Mouse (Mus musculus): ENCODE data around the gene Vat1.
A peak's percentile ranks its signal among the peaks of the same experiment; 100 is the strongest.
"Not testable (repeated sequence)": the region's sequence is repeated elsewhere in the genome, so short reads cannot be mapped to it uniquely, and the experiment has no call there.

Vat1 gene

DNA sequence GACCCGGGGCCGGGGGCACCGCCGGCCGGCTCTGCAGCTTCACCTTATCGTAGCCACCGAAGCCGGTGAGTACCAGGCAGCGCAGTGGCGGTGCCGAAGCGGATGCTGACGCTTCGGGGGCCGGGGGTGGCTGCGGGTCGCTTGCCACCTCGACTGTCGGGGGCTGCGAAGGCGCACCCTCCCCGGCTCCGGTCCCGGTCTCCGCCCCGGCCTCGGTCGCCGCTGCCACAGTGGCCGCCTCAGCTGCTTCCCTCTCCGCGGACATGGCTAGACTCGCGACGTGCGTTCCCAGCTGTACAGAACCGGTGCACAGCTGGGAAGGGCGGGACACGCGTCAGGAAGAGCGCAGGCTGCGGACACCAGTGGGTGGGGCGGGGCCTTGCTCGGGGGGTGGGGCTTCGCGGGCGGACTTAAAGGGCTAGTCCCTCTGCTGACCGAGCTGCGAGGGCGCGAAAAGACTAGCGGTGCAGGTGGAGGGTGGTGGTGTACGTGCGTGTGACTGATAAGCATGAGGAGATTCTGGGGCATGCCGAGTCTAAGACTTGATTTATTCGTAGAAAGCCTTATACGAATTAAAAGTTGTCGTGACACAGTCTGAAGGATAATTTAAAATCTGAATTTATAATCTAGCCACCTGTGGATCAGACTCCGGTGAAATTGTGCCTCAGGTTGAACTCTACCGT, at the start of gene Vat1:
Vat1 (minus strand) TSS at position 362 of the 683 bp plus-strand sequence.
- peak; percentile 70 for DNase-seq

DNA sequence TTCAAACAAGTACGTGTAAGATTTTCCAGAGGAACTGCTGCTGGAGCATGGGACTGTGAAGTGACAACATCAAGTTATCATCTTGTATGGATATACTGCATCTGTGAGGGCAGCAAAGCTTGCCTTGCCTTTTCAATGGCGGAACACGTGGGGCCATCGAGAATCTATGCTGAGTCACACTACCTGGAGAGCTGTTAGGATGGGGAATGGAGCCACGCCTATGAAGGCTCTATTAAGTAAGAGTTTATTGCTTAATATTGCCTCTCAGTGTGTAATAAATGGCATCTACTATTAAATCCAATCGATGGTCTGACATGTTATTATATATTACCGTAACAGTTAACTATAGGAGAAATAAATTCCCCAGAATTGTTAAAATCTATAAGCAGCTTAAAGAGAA, 41.1 kb upstream of the Vat1 start:
- no peak for DNase-seq

DNA sequence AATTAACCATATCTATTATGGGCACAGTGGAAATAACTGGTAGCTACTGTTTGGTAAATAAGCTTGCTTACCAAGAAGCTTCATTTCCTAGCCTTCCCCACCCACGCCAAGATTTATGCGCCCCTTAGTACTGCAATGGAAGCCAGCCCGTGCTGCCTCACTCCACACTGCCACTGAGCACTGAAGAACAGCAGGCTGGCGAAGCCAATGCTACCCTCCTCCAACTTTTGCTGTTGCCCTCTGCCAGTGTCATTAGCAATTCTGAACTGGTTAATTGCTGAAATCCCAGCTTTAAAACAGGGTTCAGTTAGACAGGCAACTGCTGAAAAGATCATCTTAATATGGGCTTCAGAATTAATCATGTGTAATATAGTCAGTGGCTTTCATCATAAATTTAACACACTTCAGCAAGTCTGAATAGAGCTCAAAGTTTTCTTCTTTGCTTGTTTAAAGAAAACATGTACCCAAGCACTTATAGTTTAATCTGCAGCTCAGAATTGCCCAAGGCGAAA, 40.3 kb upstream of the Vat1 start:
- DNase-seq = no peak

DNA sequence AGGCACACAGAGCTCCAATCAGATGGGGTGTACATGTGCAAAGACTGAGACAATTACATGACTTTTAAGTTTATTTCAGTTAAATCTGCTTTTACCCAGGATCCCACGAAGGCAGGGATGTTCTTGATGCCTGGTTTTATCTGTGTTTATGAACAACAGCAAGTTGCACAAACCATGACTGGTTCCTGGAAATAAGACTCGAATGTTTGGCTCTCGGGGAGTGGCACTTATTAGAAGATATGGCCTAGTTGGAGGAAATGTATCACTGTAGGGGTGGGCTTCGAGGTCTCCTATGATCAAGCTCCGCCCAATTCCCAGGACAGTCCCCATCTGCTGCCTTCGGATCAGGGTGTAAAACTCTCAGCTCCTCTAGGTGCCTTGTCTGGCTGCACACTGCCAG, 20.1 kb upstream of the Vat1 start:
- DNase-seq = no peak

DNA sequence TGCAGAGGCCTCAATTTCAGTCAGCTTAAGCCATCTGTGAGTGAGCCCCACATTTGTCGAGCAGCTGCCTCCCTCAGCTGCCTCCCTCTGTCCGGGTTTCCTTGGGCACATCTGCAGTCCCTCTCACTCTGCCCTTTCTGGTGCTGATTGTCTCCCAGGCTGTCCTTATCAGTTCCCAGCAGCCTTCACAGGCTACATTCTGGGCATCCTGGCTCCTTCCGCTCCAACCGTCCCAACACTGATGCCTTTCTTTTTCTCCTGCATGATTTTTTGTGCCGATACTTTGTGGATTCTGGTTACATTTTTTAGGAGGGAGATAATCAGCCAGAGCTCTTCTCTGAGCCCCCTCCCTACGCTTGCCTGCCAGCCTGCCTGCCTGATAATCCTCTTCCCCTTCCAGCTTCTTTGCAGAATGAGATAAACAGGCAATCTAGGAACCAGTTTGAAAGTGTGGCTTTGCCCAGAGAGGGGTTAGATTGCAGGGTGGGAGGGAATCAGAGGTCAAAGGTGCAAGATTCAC, 19.5 kb upstream of the Vat1 start:
- DNase-seq = no peak

DNA sequence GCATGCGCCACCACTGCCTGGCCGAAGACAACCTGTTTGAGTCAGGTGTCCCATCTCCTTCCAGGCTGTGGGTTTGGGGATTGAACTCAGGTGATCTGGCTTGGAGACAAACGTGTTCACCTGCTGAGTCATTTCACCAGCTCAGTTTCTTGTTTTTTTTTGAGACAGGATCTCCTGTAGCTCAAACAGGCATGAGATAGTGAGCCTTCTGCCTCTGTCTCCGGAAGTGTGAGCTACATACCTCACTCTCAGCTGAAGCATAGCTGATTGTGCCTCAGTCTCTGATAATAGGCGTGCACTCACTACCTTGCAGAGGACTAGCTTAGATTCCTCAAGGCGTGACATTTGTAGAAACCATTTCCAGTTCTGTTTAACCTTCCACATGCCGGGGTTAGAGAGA, 18.8 kb upstream of the Vat1 start:
- no peak for DNase-seq

DNA sequence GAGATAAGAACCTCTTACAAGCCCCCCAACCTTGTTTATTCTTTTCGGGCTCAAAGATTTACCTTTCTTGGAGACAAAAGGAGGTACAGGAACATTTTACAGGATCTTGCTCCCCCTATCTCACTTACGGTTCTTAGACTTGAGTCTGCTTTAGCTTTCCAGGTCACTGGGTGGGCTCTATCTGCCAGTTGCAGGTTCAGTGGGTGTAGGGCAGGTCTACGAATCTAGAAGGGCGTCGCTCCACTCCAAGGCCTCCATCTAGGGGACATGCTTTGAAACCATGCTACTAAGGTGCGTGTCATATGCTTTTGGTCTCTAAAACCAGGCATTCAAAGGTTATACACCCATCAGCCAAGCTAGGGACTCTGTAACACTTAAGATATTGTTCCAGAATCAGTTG, 18.2 kb upstream of the Vat1 start:
- DNase-seq = no peak

DNA sequence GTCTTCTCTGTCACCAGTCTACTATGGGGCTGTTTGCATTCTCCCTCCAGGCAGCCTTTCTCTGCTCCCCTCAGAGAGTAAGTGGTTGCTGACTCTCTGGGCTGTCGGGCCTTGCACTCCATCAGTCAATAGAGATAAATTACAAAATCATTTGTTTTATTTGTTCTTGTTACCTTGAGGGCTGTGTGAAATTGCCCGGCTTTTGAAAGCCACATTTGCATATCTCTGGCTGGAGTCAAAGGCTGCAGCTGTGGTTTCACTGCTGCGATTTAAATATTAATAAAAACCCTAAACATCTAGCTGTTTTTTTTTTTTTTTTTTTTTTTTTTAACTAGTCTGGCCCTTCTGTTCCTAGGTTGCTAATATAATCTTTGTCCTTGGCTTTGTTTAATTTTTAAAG, 17.8 kb upstream of the Vat1 start:
- no peak for DNase-seq

DNA sequence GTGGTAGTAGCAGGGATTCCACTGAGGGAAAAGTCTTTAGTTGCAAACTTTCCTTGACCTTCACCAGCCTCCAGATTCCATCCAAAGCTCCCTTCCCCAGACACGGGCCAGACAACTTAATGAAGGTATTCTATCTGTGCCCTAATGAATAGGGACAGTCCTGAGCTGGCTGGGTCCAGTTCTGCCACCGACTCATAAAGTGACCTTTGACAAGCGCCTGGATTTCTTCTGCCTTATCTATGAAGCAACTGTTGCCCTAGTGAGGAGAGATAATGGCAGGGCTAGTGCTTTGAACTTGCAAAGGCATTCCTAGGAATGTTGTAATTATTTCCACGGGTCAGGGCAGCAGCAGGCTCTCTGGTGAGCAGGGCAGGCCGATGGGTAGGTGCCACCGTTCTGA, 14.9 kb upstream of the Vat1 start:
- DNase-seq = no peak

DNA sequence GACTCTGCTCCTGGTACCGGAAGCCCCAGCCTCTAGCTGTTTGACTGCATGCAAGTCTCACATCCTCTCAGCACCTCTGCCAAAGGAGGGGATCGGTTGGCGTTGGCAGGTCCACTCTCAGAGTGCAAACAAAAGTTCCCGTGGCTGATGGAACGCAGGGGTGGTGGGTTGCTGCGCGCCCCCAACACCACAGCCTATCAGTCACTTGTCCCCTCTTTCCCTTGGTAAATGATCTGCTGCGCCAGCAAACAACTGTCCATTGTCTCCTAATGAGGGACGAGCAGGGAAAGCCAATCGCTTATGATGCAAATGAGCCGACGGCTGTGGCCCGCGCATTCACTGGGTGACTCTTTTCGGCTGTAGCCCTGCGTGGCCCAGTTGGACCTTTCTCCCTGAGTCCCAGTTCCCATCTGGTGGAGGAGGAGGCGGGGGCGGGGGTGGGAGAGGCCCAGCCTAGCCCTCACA, 13.2 kb upstream of the Vat1 start:
- no peak for DNase-seq

DNA sequence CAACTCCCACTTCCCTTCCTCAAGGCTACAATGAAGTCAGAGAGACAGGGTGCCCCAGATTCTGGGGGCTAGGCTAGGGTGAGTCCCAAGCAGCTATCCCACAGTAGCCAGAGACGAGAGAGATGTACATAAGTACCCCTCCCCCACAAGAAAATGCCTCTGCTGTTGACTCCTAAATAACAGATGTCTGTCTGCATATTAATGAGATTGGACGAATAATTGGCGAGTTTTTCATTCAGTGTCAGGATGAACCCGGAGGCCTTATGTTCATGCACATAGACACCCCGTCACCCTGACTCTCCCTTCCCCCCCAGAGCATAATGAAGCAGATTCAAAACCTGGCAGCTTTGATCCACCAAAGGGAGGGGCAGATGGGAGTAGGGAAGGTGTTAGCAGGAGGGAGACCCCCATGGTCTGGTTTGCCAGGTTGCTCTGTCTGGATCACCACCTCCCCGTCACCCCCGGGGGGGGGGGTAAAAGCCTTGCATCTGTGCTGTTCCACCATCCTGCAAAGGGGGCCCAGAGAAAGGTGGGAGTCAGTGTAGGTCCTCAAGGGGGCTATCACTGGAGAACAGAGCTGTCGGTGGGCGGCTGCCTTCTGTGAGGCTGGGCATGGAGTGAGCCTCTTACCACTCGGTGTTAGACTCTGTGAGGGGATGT, 11.7 kb upstream of the Vat1 start:
- DNase-seq = no peak

DNA sequence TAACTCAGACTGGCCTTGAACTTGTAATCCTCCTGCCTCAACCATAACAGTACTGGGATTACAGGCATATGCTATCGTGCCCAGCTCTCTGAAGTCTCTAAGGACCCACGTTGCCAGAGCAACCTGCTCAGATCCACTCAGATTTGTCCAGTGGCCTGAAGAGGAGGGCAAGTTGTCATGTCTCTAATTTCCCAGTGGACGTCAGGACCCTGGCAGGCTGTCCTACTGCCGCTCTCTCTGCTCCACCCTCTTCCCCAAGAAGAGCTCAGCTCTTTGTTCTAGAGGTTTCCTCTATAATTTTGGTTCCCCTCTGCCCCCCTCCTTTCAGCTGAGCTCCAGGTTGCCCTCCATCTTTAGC, 11.1 kb upstream of the Vat1 start:
- no peak for DNase-seq

DNA sequence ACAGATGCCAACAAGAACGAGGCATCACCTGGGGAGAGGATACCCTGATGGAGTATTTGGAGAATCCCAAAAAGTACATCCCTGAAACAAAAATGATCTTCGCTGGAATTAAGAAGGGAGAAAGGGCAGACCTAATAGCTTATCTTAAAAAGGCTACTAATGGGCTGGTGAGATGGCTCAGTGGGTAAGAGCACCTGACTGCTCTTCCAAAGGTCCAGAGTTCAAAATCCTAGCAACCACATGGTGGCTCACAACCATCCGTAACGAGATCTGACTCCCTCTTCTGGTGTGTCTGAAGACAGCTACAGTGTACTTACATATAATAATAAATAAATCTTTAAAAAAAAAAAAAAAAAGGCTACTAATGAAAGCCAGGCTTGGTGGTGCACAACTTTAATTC, 10.3 kb upstream of the Vat1 start:
- DNase-seq = not testable (repeated sequence)

DNA sequence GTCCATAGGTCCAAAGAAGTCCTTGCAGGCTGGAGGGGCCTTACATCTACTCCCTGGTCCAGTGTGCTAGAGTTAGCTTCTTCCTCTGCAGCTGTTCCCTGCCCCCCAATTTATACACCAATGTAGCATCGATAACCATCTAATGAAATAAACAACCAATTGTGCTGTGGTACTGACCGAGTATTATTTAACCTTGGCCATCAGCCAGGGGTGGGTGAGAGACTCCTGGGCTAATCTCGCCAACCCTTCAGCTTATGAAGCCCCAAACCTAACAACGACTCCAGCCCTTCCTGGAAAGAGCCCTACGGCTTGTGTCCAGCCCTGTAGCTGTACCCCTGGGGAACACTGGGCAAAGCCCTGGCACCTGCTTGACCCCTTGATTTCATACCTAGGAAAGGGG, 8.3 kb upstream of the Vat1 start:
- DNase-seq = no peak

DNA sequence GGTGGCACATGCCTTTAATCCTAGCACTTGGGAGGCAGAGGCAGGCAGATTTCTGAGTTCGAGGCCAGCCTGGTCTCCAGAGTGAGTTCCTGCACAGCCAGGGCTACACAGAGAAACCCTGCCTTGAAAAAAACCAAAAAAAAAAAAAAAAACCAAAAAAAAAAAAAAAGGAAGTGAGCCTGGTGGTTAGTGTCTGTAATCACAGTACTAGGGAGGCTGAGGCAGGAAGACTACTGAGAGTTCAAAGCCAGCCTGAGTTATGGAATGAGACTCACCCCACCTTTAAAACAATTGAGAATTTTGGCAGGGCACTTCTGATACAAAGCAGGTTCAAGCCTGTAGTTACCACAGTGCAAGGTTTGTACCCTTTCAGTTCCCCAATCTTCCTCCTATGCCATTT, 7.7 kb upstream of the Vat1 start:
- not testable (repeated sequence) for DNase-seq

DNA sequence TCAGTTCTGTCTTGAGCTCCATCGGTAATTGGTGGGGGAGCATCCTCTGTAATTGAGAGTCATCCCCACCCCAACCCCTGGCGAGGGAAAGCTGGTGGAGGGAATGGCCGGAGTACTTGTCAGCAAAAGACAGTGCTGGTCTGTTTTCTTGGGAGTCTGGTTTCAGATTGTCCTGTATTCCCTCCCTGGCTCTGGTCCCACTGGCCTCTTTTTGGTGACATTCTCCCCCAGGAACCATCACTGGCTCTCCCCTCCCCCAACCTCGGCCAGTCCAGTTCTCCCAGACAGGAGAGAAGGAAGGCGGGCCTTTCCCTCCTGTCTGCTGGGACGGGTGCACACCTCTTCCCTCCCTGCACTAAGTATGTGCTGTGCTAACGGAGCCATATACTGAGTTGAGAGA, 6.3 kb upstream of the Vat1 start:
- DNase-seq = no peak

DNA sequence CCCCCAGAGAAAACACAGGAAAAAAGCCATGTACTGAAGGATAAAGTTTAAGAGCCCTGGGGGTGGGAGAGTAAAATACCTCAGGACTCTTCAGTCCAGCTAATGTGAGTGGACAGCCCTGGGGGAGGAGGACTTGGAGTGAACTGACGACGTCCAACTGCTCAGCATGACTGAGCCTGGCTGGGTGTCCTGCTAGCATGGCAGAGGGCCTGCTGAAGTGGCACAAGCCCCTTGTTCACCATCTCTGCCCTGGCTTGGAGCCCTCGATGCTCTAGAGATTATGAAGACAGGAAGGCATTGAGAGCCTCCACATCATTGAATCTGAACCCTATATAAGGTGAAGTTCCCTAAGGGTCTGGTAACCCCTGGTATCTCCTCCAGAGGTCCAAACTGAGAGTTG, 5.9 kb upstream of the Vat1 start:
- no peak for DNase-seq

DNA sequence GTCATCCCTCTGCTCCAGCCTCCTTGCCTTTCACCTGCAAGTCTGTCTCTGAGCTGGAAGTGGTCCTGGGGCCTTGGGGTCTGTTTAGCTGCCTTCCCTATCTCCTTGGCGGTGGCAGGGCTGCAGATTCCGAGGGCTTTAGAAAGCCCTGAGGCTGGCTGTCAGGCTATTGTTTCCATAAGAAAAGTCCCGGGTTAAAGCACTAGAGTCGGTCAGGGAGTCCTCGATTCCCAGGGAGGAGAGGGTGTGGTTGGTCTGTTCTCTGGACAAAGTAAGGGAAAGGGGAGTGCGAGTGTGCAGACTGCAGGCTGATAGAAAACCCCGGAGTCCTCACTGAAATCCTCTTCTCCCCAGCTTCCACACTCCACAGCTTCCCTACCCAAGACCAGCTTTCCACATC, 4.2 kb upstream of the Vat1 start:
- no peak for DNase-seq

DNA sequence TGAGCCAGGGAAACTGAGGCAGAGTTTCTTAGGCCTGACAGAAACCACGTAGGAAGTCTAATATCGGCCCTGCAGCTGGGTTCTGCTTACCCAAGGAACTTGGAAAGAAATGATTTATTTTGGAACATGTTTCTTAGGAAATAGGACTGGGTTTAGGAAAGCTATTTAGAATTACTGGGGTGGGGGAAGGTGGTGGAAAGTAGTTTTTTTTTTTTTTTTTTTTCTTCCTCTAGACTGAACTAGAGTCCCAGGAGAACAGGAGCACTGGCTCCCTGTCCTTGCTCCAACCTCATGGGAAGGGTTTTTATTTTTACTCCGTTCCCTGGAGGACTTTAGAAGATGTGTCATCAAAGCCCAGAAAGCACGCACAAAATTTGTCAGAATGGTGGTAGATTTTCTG, 3.1 kb upstream of the Vat1 start:
- DNase-seq = no peak

DNA sequence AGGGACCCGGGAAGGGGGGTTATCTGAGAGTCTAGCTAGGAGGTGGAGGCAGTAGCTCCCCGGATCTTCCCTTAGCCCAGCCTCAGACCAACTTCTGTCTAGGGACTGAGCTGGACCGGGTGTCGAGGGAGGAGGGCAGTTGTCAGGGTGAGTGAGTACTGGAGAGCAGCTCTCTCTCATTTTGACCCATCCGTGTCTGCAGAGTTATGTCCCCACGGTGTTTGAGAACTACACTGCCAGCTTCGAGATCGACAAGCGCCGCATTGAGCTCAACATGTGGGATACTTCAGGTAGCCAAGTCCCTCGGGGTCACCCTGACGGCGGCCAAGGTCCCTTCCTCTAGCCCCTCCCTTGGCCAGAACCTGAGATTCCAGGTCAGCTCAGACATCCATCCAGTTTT, 2.7 kb upstream of the Vat1 start:
- DNase-seq = no peak

DNA sequence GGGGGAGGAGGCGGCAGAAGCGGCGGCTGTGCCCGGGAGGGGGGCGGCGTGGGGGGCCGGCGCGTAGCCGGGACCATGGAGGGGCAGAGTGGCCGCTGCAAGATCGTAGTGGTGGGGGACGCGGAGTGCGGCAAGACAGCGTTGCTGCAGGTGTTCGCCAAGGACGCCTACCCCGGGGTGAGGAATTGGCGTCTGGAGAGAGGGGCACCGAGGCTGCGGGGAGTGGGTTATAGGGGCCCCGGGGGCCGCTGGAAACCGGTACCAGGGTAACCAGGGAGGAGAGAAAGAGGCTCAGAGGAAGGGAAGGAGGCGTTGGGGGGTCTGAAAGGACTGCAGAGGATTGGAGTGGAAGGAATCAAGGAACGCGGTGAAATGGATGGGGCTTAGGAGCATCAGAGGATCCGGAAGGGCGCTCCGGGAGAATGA, 2.2 kb upstream of the Vat1 start:
- DNase-seq = no peak

DNA sequence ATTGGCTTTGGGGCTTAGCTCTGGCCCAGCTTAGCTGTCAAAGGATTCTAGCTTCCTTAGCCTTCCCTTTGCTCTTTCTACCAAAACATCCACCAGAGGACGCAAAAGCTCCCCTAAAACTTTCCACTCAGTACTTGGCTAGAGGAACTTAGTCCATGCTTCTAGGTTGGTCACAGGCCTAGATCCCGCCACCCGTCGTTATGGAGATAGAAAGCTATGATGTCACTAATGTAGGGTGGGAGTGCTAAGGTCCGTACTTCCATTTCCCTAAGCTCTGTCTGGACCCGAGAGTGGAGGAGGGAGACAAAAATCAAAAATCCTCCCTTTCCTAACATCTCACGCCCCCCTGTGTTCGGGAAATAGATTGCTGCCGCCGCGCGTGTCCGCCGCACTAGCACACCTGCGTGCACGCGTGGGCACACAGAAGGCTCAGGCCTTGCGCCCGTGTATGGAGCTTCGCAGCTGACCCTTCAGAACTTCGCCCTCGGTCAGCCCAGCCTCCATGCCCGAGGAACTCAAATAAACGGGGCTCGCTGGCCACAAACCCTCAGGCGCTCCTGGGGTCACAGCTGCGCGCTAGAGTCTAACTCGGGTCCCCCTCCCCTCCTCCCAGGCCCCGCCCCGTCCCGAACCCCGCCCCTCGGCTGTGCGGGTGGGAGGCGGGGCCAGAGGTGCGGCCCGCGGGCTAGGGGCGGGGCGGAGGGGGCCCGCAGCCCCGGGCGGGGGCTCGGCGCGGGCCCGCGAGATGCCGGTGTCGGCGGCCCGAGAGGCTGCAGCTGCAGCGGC, 1.6 kb upstream of the Vat1 start:
- DNase-seq = peak; percentile 82

DNA sequence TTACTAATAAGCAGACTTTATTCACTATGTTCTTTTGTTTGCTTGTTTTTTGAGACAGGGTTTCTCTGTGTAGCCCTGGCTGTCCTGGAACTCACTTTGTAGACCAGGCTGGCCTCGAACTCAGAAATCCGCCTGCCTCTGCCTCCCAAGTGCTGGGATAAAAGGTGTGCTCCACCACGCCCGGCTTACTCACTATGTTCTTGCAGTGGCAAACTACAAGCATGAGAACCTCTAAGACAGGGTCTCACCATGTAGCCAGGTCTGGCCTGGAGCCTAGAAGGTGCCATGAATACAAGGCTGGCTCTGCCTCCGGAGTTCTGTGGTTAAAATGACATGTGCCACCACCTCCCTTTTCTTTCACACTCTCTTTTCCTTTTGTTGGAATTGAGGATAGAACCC, 521 bp upstream of the Vat1 start:
- DNase-seq = not testable (repeated sequence)
